Mouse (Mus musculus) kidney, postnatal 10 days (tissue): Measurements from ENCODE around the gene Ntn3.
A peak's percentile ranks its signal among the peaks of the same experiment; 100 is the strongest.

Experiments
- DNase-seq: peaks from one replicate; pipeline ENCODE4 v3.0.0; 2021; ENCODE audit warnings: mixed read lengths

The Ntn3 gene

GRCm38 (mm10) chr17:24209043-24209915 is at the start of gene Ntn3:
Gene Ntn3 (minus strand): TSS chr17:24209531.
- peak; percentile 77 for DNase-seq

GRCm38 (mm10) chr17:24258981-24259380 is 49.6 kb upstream of the Ntn3 start:
- no peak for DNase-seq

GRCm38 (mm10) chr17:24252329-24252728 is 43.0 kb upstream of the Ntn3 start:
- DNase-seq: no peak

GRCm38 (mm10) chr17:24251320-24252069 is 42.2 kb upstream of the Ntn3 start, which contains the start of gene Ccnf:
Gene Ccnf (minus strand): TSS chr17:24251484.
- peak; percentile 97 for DNase-seq

- DNase-seq: no peak
Observed at GRCm38 (mm10) chr17:24250988-24251319, 41.6 kb upstream of the Ntn3 start.

- peak; percentile 27 for DNase-seq
Observed at GRCm38 (mm10) chr17:24248641-24249040, 39.3 kb upstream of the Ntn3 start.

GRCm38 (mm10) chr17:24244061-24244460 is 34.7 kb upstream of the Ntn3 start:
- no peak for DNase-seq

GRCm38 (mm10) chr17:24243311-24243969 is 34.1 kb upstream of the Ntn3 start:
- DNase-seq: peak; percentile 60

GRCm38 (mm10) chr17:24236921-24237320 is 27.6 kb upstream of the Ntn3 start:
- DNase-seq: no peak

GRCm38 (mm10) chr17:24236479-24236878 is 27.1 kb upstream of the Ntn3 start:
- DNase-seq: no peak

- no peak for DNase-seq
Observed at GRCm38 (mm10) chr17:24227941-24228340, 18.6 kb upstream of the Ntn3 start.

- no peak for DNase-seq
Observed at GRCm38 (mm10) chr17:24226721-24227120, 17.4 kb upstream of the Ntn3 start.

- no peak for DNase-seq
Observed at GRCm38 (mm10) chr17:24225851-24226250, 16.5 kb upstream of the Ntn3 start.

- no peak for DNase-seq
Observed at GRCm38 (mm10) chr17:24224741-24225140, 15.4 kb upstream of the Ntn3 start.

- no peak for DNase-seq
Observed at GRCm38 (mm10) chr17:24223513-24223912, 14.2 kb upstream of the Ntn3 start.

- DNase-seq: no peak
Observed at GRCm38 (mm10) chr17:24222653-24223052, 13.3 kb upstream of the Ntn3 start.

GRCm38 (mm10) chr17:24220435-24221411 is 11.4 kb upstream of the Ntn3 start, which contains the start of gene Tedc2:
Gene Tedc2 (minus strand): TSS chr17:24220851.
- peak; percentile 95 for DNase-seq

- peak; percentile 36 for DNase-seq
Observed at GRCm38 (mm10) chr17:24216836-24217235, 7.5 kb upstream of the Ntn3 start.

- DNase-seq: no peak
Observed at GRCm38 (mm10) chr17:24213186-24213585, 3.9 kb upstream of the Ntn3 start.

GRCm38 (mm10) chr17:24212441-24213018 is 3.2 kb upstream of the Ntn3 start:
- no peak for DNase-seq

GRCm38 (mm10) chr17:24211631-24212440 is 2.5 kb upstream of the Ntn3 start:
- DNase-seq: peak; percentile 62
